Mouse (Mus musculus) megakaryocyte, embryonic 14.5 days (primary cell): ENCODE measurements around the gene Phtf1.

Source experiments
- FLI1 ChIP-seq: IDR thresholded peaks from 2 replicates; pipeline ENCODE4 v1.6.1; 2012; ENCODE audit warnings: low read length, inconsistent platforms, mixed read lengths
- GATA1 ChIP-seq: IDR thresholded peaks from 3 replicates; pipeline ENCODE4 v1.6.1; 2012; ENCODE audit warnings: mixed read lengths, low read length, inconsistent platforms, borderline replicate concordance

GRCm38 (mm10) chr3:104032086-104032485, 64.2 kb downstream of the Phtf1 start:
- TF ChIP-seq GATA1 = no peak
- no peak for TF ChIP-seq FLI1
